Mouse (Mus musculus) MEL (cell line): ENCODE results near the gene Gm20388. TPM values are rescaled to one million over a fixed set of nuclear protein-coding genes. Genes with fewer than 3 reads are reported as not detected.

Source experiments
- DNase-seq: peaks from one replicate; pipeline ENCODE4 v3.0.0; 2011; ENCODE audit warnings: low read depth, low spot score
- H3K27ac ChIP-seq: 2 replicates; pipeline ENCODE4 v1.5.1; 2012; ENCODE audit warnings: low read depth, mild to moderate bottlenecking, control low read depth, low read length, moderate library complexity; ENCODE audit not compliant: control insufficient read depth
- H3K27me3 ChIP-seq, 2 experiments: fragments of 150-350 bp in 1 of 2; sonication (generic) in 1 of 2; 2 replicates each; pipeline ENCODE4 v1.6.1; 2012; ENCODE audit warnings: low read length in 2 of 2, mild to moderate bottlenecking in 2 of 2, improper control_type of control experiment in 1 of 2, moderate library complexity in 1 of 2; ENCODE audit not compliant: insufficient read depth in 2 of 2, control insufficient read depth in 1 of 2
- H3K36me3 ChIP-seq, 2 experiments: 2 replicates each; pipeline ENCODE4 v1.6.1; 2012 to 2014; ENCODE audit warnings: low read length in 2 of 2, improper control_type of control experiment in 1 of 2, inconsistent platforms in 1 of 2, mild to moderate bottlenecking in 1 of 2; ENCODE audit not compliant: insufficient read depth in 2 of 2, control insufficient read depth in 1 of 2
- H3K4me1 ChIP-seq, 2 experiments: fragments of 150-350 bp in 1 of 2; sonication (generic) in 1 of 2; 2 replicates each; pipeline ENCODE4 v1.6.1; 2012; ENCODE audit warnings: low read length in 2 of 2, improper control_type of control experiment in 1 of 2, mild to moderate bottlenecking in 1 of 2; ENCODE audit not compliant: insufficient read depth in 2 of 2, control insufficient read depth in 1 of 2
- H3K4me3 ChIP-seq, 2 experiments: fragments of 150-350 bp in 1 of 2; sonication (generic) in 1 of 2; 2 replicates each; pipeline ENCODE4 v1.5.1; 2012; ENCODE audit warnings: low read depth in 2 of 2, low read length in 2 of 2, mild to moderate bottlenecking in 2 of 2, moderate library complexity in 2 of 2, control low read depth in 1 of 2, improper control_type of control experiment in 1 of 2; ENCODE audit not compliant: control insufficient read depth in 1 of 2, insufficient read depth in 1 of 2
- H3K79me2 ChIP-seq: 2 replicates; pipeline ENCODE4 v1.6.1; 2012; ENCODE audit warnings: mild to moderate bottlenecking, low read length, moderate library complexity; ENCODE audit not compliant: control insufficient read depth, poor library complexity, insufficient read depth
- H3K9ac ChIP-seq: 2 replicates; pipeline ENCODE4 v1.6.1; 2012; ENCODE audit warnings: low read depth, mild to moderate bottlenecking, control low read depth, low read length, moderate library complexity; ENCODE audit not compliant: control insufficient read depth, poor library complexity, severe bottlenecking
- H3K9me3 ChIP-seq: fragments of 150-350 bp; sonication (generic); replicated peaks from 2 replicates; pipeline ENCODE4 v1.6.1; 2012; ENCODE audit warnings: mild to moderate bottlenecking, low read length, improper control_type of control experiment, moderate library complexity; ENCODE audit not compliant: insufficient read depth
- CHD1 ChIP-seq: IDR thresholded peaks from 2 replicates; pipeline ENCODE4 v1.6.1; 2012; ENCODE audit warnings: low read depth, mild to moderate bottlenecking, inconsistent platforms, low read length, improper control_type of control experiment
- CHD2 ChIP-seq: IDR thresholded peaks from 2 replicates; pipeline ENCODE4 v1.6.1; 2011; ENCODE audit warnings: low read length, improper control_type of control experiment
- E2F4 ChIP-seq: IDR thresholded peaks from 2 replicates; pipeline ENCODE4 v1.6.1; 2011; ENCODE audit warnings: low read depth, low read length, improper control_type of control experiment, borderline replicate concordance
- ELF1 ChIP-seq: IDR thresholded peaks from 2 replicates; pipeline ENCODE4 v1.6.1; 2014; ENCODE audit warnings: low read depth, mild to moderate bottlenecking, inconsistent platforms, low read length, improper control_type of control experiment, moderate library complexity
- EP300 ChIP-seq, 2 experiments: IDR thresholded peaks; 2 replicates each; pipeline ENCODE4 v1.6.1; 2011; ENCODE audit warnings: improper control_type of control experiment in 2 of 2, low read length in 2 of 2, low read depth in 1 of 2, mild to moderate bottlenecking in 1 of 2
- ETS1 ChIP-seq: IDR thresholded peaks from 2 replicates; pipeline ENCODE4 v1.6.1; 2012; ENCODE audit warnings: low read depth, mild to moderate bottlenecking, inconsistent platforms, low read length, improper control_type of control experiment, moderate library complexity
- GABPA ChIP-seq: IDR thresholded peaks from 2 replicates; pipeline ENCODE4 v1.6.1; 2012; ENCODE audit warnings: low read depth, mild to moderate bottlenecking, inconsistent platforms, low read length, improper control_type of control experiment, moderate library complexity
- HCFC1 ChIP-seq: IDR thresholded peaks from 2 replicates; pipeline ENCODE4 v1.6.1; 2012; ENCODE audit warnings: low read depth, mild to moderate bottlenecking, inconsistent platforms, low read length, improper control_type of control experiment, moderate library complexity
- JUND ChIP-seq: IDR thresholded peaks from 2 replicates; pipeline ENCODE4 v1.6.1; 2011; ENCODE audit warnings: low read depth, mild to moderate bottlenecking, improper control_type of control experiment, low read length
- KAT2A ChIP-seq: conservative IDR thresholded peaks from 2 replicates; pipeline ENCODE4 v1.6.1; 2012; ENCODE audit warnings: low read depth, low read length, improper control_type of control experiment, inconsistent platforms
- MAFK ChIP-seq: IDR thresholded peaks from 2 replicates; pipeline ENCODE4 v1.6.1; 2011; ENCODE audit warnings: low read depth, mild to moderate bottlenecking, low read length, improper control_type of control experiment, borderline replicate concordance
- MAX ChIP-seq: IDR thresholded peaks from 2 replicates; pipeline ENCODE4 v1.6.1; 2011; ENCODE audit warnings: low read length, improper control_type of control experiment
- MAZ ChIP-seq: IDR thresholded peaks from 2 replicates; pipeline ENCODE4 v1.6.1; 2012; ENCODE audit warnings: low read depth, mild to moderate bottlenecking, inconsistent platforms, low read length, improper control_type of control experiment
- MYB ChIP-seq: IDR thresholded peaks from 2 replicates; pipeline ENCODE4 v1.6.1; 2011; ENCODE audit warnings: mild to moderate bottlenecking, low read depth, low read length, improper control_type of control experiment
- MYC ChIP-seq: IDR thresholded peaks from 2 replicates; pipeline ENCODE4 v1.6.1; 2011; ENCODE audit warnings: low read depth, mild to moderate bottlenecking, low read length, improper control_type of control experiment, moderate library complexity
- NELFE ChIP-seq: IDR thresholded peaks from 2 replicates; pipeline ENCODE4 v1.6.1; 2011; ENCODE audit warnings: low read depth, low read length, improper control_type of control experiment
- NRF1 ChIP-seq: IDR thresholded peaks from 2 replicates; pipeline ENCODE4 v1.6.1; 2014; ENCODE audit warnings: low read depth, mild to moderate bottlenecking, inconsistent platforms, low read length, improper control_type of control experiment, moderate library complexity; ENCODE audit not compliant: poor library complexity, insufficient read depth, severe bottlenecking
- POLR2AphosphoS2 ChIP-seq: IDR thresholded peaks from 2 replicates; pipeline ENCODE4 v1.6.1; 2011; ENCODE audit warnings: low read length, improper control_type of control experiment
- RAD21 ChIP-seq: IDR thresholded peaks from 2 replicates; pipeline ENCODE4 v1.6.1; 2011; ENCODE audit warnings: mild to moderate bottlenecking, low read depth, low read length, improper control_type of control experiment
- RCOR1 ChIP-seq: IDR thresholded peaks from 2 replicates; pipeline ENCODE4 v1.6.1; 2012; ENCODE audit warnings: low read depth, mild to moderate bottlenecking, inconsistent platforms, low read length, improper control_type of control experiment
- TAL1 ChIP-seq: IDR thresholded peaks from 2 replicates; pipeline ENCODE4 v1.6.1; 2012; ENCODE audit warnings: mild to moderate bottlenecking, inconsistent platforms, low read length, moderate library complexity, mixed read lengths
- TBP ChIP-seq: IDR thresholded peaks from 2 replicates; pipeline ENCODE4 v1.8.0; 2011; ENCODE audit warnings: low read depth, low read length, improper control_type of control experiment
- TCF12 ChIP-seq: IDR thresholded peaks from 2 replicates; pipeline ENCODE4 v1.6.1; 2014; ENCODE audit warnings: low read depth, mild to moderate bottlenecking, inconsistent platforms, low read length, improper control_type of control experiment, moderate library complexity
- UBTF ChIP-seq: IDR thresholded peaks from 2 replicates; pipeline ENCODE4 v1.6.1; 2012; ENCODE audit warnings: low read depth, mild to moderate bottlenecking, inconsistent platforms, low read length, improper control_type of control experiment, moderate library complexity, borderline replicate concordance; ENCODE audit not compliant: insufficient read depth
- USF2 ChIP-seq, 2 experiments: IDR thresholded peaks; 2 replicates each; pipeline ENCODE4 v1.6.1; 2011 to 2012; ENCODE audit warnings: improper control_type of control experiment in 2 of 2, low read length in 2 of 2, borderline replicate concordance in 1 of 2, inconsistent platforms in 1 of 2, low read depth in 1 of 2, mild to moderate bottlenecking in 1 of 2; ENCODE audit not compliant: insufficient read depth in 1 of 2
- polyA plus RNA-seq, 2 experiments: library from polyadenylated mRNA; stranded (reverse) in 1 of 2; unstranded in 1 of 2; fragments of >175 nt in 1 of 2; fragments of >200 nt in 1 of 2; gene quantifications; 2 replicates each; pipeline versions ENCODE4 v1.2.1 to v1.2.4; 2012; ENCODE audit warnings: low replicate concordance in 2 of 2, low read depth in 1 of 2; ENCODE audit not compliant: insufficient read length in 2 of 2, insufficient read depth in 1 of 2, missing spikeins in 1 of 2
- total RNA-seq: library from RNA; depleted of rRNA; stranded (reverse); fragments of 300-350 nt; gene quantifications from 2 replicates; pipeline ENCODE4 v1.2.3, GENCODE M21; 2012

Gene Gm20388
- total and polyA plus RNA-seq, 3 experiments = 11.1 to 17.8 TPM; not detected in 1

- Histone ChIP-seq H3K4me3 (no peak overlapping the region), H3K36me3 (peaks cover 0 to 5% of the 10 kb centered on the region in 2 experiments; a peak in 2 of 4 replicates)
- TF ChIP-seq USF2 (IDR thresholded peaks at IDR 0.05; ENCODE audit: borderline replicate concordance in 1 of 2, insufficient read depth in 1 of 2, low read depth in 1 of 2, low read length in 2 of 2) = no peak
- no peak for TF ChIP-seq NELFE
- no peak for TF ChIP-seq CHD2
- TF ChIP-seq TAL1 = no peak
- TF ChIP-seq RCOR1 = no peak
- no peak for TF ChIP-seq TCF12
- TF ChIP-seq POLR2AphosphoS2 = no peak
- TF ChIP-seq KAT2A = no peak
- no peak for TF ChIP-seq JUND
- no peak for TF ChIP-seq MYC
- no peak for TF ChIP-seq RAD21
- TF ChIP-seq E2F4 = no peak
- TF ChIP-seq ETS1 = no peak
- no peak for TF ChIP-seq ELF1
- no peak for TF ChIP-seq MAZ
- TF ChIP-seq, all 39 proteins: peak for 0
- Histone ChIP-seq H3K27ac (no peak overlapping the region), H3K27me3 (no peaks in the 10 kb centered on the region), H3K79me2 (peaks cover 14% of the 10 kb centered on the region), H3K9ac (no peak overlapping the region), H3K9me3 (no peaks in the 10 kb centered on the region), H3K4me1 (peaks cover 0 to 5% of the 10 kb centered on the region in 2 experiments; a peak in 3 of 4 replicates)
- no peak for DNase-seq
Observed at GRCm38 (mm10) chr8:121126191-121126590, 1215.5 kb downstream of the Gm20388 start.

GRCm38 (mm10) chr8:121126694-121127093 is 1216.1 kb downstream of the Gm20388 start:
- Histone ChIP-seq H3K27ac (no peak overlapping the region), H3K27me3 (no peaks in the 10 kb centered on the region), H3K79me2 (peaks cover 10% of the 10 kb centered on the region), H3K4me1 (peaks cover 0 to 1% of the 10 kb centered on the region in 2 experiments; a peak in 2 of 4 replicates), H3K9me3 (no peaks in the 10 kb centered on the region), H3K36me3 (peaks cover 0 to 1% of the 10 kb centered on the region in 2 experiments; a peak in 1 of 4 replicates), H3K9ac (no peak overlapping the region), H3K4me3 (no peak overlapping the region)
- TF ChIP-seq CHD1 (no peak), TAL1 (no peak), ELF1 (no peak), RAD21 (no peak), MYB (no peak), HCFC1 (no peak), ETS1 (no peak), NELFE (no peak), TCF12 (no peak), TBP (no peak), EP300 (IDR thresholded peaks at IDR 0.05; ENCODE audit: low read depth in 1 of 2, low read length in 2 of 2) (no peak), JUND (no peak), GABPA (no peak), MAX (no peak), UBTF (no peak), MAFK (no peak), NRF1 (no peak)
- no peak for DNase-seq
